Mouse (Mus musculus) G1E-ER4 (cell line): ENCODE measurements around the gene Tmtc2. TPM values are rescaled to one million over a fixed set of nuclear protein-coding genes. Genes with fewer than 3 reads are reported as not detected.

ENCODE experiments used
- GATA1 ChIP-seq: IDR thresholded peaks from one replicate; pipeline ENCODE4 v1.8.0; 2012; ENCODE audit warnings: low read length, inconsistent platforms
- polyA plus RNA-seq: library from polyadenylated mRNA; stranded (reverse); fragments of >175 nt; gene quantifications from 2 replicates; pipeline ENCODE4 v1.2.3, GENCODE M21; 2012

Gene Tmtc2
- polyA plus RNA-seq, 1 experiment, result 0.45 TPM

- no peak for TF ChIP-seq GATA1
Measured at GRCm38 (mm10) chr10:105142201-105142600, 432.1 kb downstream of the Tmtc2 start.
